Mouse (Mus musculus) MEL (cell line): ENCODE results near the gene 1700109H08Rik.

ENCODE experiments used
- CTCF ChIP-seq, 3 experiments: IDR thresholded peaks in 2 of 3; conservative IDR thresholded peaks in 1 of 3; 2 replicates each; pipeline ENCODE4 v1.5.1; 2011 to 2012; ENCODE audit warnings: low read length in 3 of 3, low read depth in 2 of 3, mild to moderate bottlenecking in 2 of 3, improper control_type of control experiment in 1 of 3, inconsistent platforms in 1 of 3, mixed read lengths in 1 of 3, moderate library complexity in 1 of 3; ENCODE audit not compliant: control insufficient read depth in 1 of 3, insufficient read depth in 1 of 3, poor library complexity in 1 of 3, severe bottlenecking in 1 of 3
- MAFK ChIP-seq: IDR thresholded peaks from 2 replicates; pipeline ENCODE4 v1.6.1; 2011; ENCODE audit warnings: low read depth, mild to moderate bottlenecking, low read length, improper control_type of control experiment, borderline replicate concordance
- POLR2A ChIP-seq, 2 experiments: IDR thresholded peaks; 2 replicates each; pipeline ENCODE4 v1.6.1; 2011 to 2012; ENCODE audit warnings: low read length in 2 of 2, mild to moderate bottlenecking in 2 of 2, control low read depth in 1 of 2, improper control_type of control experiment in 1 of 2, low read depth in 1 of 2, moderate library complexity in 1 of 2; ENCODE audit not compliant: control insufficient read depth in 1 of 2, insufficient read depth in 1 of 2, poor library complexity in 1 of 2
- TBP ChIP-seq: IDR thresholded peaks from 2 replicates; pipeline ENCODE4 v1.8.0; 2011; ENCODE audit warnings: low read depth, low read length, improper control_type of control experiment
- ZKSCAN1 ChIP-seq: IDR thresholded peaks from 2 replicates; pipeline ENCODE4 v1.6.1; 2012; ENCODE audit warnings: low read depth, mild to moderate bottlenecking, inconsistent platforms, low read length, improper control_type of control experiment, moderate library complexity

GRCm38 (mm10) chr5:3571266-3571665 is at the start of gene 1700109H08Rik:
- TF ChIP-seq ZKSCAN1 (no peak), CTCF (IDR thresholded peaks at IDR 0.05 in 2 of 3, conservative IDR thresholded peaks at IDR 0.05 in 1 of 3; ENCODE audit: control insufficient read depth in 1 of 3, insufficient read depth in 1 of 3, low read depth in 2 of 3, low read length in 3 of 3, poor library complexity in 1 of 3, severe bottlenecking in 1 of 3) (no peak), TBP (no peak), MAFK (no peak), POLR2A (IDR thresholded peaks at IDR 0.05; ENCODE audit: control insufficient read depth in 1 of 2, insufficient read depth in 1 of 2, low read depth in 1 of 2, low read length in 2 of 2, poor library complexity in 1 of 2) (no peak)
